Mouse (Mus musculus) kidney, embryonic 15.5 days (tissue): ENCODE results near the gene Adcyap1r1. TPM values are rescaled to one million over a fixed set of nuclear protein-coding genes. Genes with fewer than 3 reads are reported as not detected.

Experiments used
- ATAC-seq: fragments of 200-750 bp; cut with Nextera tagmentation; replicated peaks from 2 replicates; pipeline ENCODE4 v1.8.0; 2017; ENCODE audit warnings: moderate TSS enrichment; ENCODE audit not compliant: low FRiP score
- H3K27ac ChIP-seq: fragments of 300-500 bp; sonication (generic); 2 replicates; pipeline ENCODE4 v1.5.1; 2015; ENCODE audit warnings: mild to moderate bottlenecking, inconsistent platforms
- H3K27me3 ChIP-seq: fragments of 300-500 bp; sonication (generic); 2 replicates; pipeline ENCODE4 v1.6.1; 2015; ENCODE audit warnings: inconsistent platforms
- H3K36me3 ChIP-seq: fragments of 300-500 bp; sonication (generic); 2 replicates; pipeline ENCODE4 v1.6.1; 2015; ENCODE audit warnings: inconsistent platforms
- H3K4me1 ChIP-seq: fragments of 300-500 bp; sonication (generic); 2 replicates; pipeline ENCODE4 v1.6.1; 2015; ENCODE audit warnings: inconsistent platforms
- H3K4me2 ChIP-seq: fragments of 300-500 bp; sonication (generic); 2 replicates; pipeline ENCODE4 v1.6.1; 2015; ENCODE audit warnings: moderate library complexity, mild to moderate bottlenecking, inconsistent platforms
- H3K4me3 ChIP-seq: fragments of 300-500 bp; sonication (generic); replicated peaks from 2 replicates; pipeline ENCODE4 v1.5.1; 2015; ENCODE audit warnings: mild to moderate bottlenecking, inconsistent platforms
- H3K9ac ChIP-seq: fragments of 300-500 bp; sonication (generic); 2 replicates; pipeline ENCODE4 v1.6.1; 2015; ENCODE audit warnings: mild to moderate bottlenecking, inconsistent platforms
- H3K9me3 ChIP-seq: fragments of 300-500 bp; sonication (generic); replicated peaks from 2 replicates; pipeline ENCODE4 v1.6.1; 2016; ENCODE audit warnings: inconsistent platforms
- WGBS: fragments of 180-500 bp; shearing (Covaris S2); methylation state at CpG from one replicate; pipeline ENCODE4 v1.1.7; 2015; ENCODE audit warnings: mixed read lengths; 5-methylcytosine and 5-hydroxymethylcytosine counted together
- polyA plus RNA-seq: library from polyadenylated mRNA; unstranded; fragments of >200 nt; fragmentation: Nextera tagmentation; extraction: Ambion mirVana; gene quantifications from 2 replicates; pipeline ENCODE4 v1.2.1, GENCODE M21; 2015

Gene Adcyap1r1
- polyA plus RNA-seq, 1 experiment from 2014 or later: 3.1 TPM

DNA sequence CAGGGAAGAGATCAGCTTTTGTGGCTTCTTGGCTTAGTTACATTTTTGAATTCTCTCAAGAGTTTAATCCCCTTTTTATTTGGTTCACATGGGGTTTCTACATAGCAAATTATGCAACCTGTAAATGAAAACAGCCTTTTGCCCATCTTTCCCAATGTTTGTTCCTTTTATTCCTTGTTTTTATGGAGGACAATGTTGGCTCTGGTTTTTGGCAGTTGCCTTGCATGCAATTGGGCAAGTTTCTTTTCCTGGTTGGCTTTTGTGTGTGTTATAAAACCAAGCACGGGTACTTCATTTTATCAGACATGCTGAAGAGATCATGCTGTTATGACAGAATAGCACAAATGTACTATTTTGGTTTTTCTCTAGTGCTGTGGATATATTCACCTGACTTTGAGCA is 30.7 kb downstream of the Adcyap1r1 start:
- no peaks in the 10 kb centered on the region for H3K36me3 ChIP-seq
- no peaks in the 10 kb centered on the region for H3K9me3 ChIP-seq
- no peak overlapping the region for H3K9ac ChIP-seq
- H3K27me3 ChIP-seq: no peaks in the 10 kb centered on the region
- H3K4me2 ChIP-seq: no peak overlapping the region
- no peak overlapping the region for H3K27ac ChIP-seq
- 86% methylated on average over 1 of the region's 1 CpGs for WGBS
- no peak overlapping the region for H3K4me3 ChIP-seq
- peaks cover 3% of the 10 kb centered on the region; the same call in 1 of the 2 replicates for H3K4me1 ChIP-seq
- no peak for ATAC-seq

DNA sequence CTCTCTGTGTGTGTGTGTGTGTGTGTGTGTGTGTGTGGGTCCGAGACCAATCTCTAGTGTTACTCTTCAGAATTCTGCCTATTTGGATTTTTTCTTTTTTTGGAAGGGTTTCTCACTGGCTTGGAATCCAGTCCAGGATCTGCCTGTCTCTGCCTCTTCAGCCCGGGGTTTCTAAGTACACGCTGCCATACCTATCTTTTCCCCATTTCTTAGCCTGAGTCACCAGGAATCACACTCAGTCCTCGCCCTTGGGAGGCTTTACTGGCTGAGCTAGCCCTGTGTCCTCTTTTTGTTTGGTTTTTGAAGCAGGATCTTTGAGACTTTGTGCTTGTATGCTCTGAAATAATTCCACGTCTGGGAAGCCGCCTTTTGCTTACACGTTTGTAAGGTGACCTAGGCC is 31.6 kb downstream of the Adcyap1r1 start:
- H3K36me3 ChIP-seq: no peaks in the 10 kb centered on the region
- 81% methylated on average over 7 of the region's 7 CpGs for WGBS
- H3K27ac ChIP-seq: no peak overlapping the region

DNA sequence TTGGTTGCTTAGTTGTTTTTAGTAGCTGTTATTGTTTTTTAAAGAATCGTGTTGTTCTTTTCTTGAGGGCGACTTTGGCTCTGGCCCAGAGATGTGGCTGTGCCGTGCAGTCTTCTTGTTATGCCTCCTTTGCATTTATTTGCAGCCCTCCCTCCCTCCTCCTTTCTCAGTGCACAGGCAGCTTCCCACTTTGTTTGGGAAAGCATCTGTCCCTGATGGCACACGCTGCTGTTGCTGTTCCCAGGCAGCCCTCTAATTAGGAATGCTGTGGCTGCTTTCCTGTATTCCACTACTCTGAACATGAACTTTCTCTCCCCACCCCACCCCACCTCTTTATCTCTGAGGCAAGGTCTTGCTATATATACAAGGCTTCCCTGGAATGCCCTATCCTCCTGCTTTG is 32.4 kb downstream of the Adcyap1r1 start:
- Histone ChIP-seq H3K36me3 (no peaks in the 10 kb centered on the region), H3K27ac (no peak overlapping the region)
- WGBS: 49% methylated on average over 4 of the region's 4 CpGs

More for the DNA sequence above, 31.6 kb downstream of the Adcyap1r1 start:
- ATAC-seq: no peak
- H3K4me3 ChIP-seq: no peak overlapping the region
- no peak overlapping the region for H3K4me2 ChIP-seq
- H3K9me3 ChIP-seq: no peaks in the 10 kb centered on the region
- H3K9ac ChIP-seq: no peak overlapping the region
- H3K4me1 ChIP-seq: peaks cover 9% of the 10 kb centered on the region; the same call in 1 of the 2 replicates
- no peaks in the 10 kb centered on the region for H3K27me3 ChIP-seq

DNA sequence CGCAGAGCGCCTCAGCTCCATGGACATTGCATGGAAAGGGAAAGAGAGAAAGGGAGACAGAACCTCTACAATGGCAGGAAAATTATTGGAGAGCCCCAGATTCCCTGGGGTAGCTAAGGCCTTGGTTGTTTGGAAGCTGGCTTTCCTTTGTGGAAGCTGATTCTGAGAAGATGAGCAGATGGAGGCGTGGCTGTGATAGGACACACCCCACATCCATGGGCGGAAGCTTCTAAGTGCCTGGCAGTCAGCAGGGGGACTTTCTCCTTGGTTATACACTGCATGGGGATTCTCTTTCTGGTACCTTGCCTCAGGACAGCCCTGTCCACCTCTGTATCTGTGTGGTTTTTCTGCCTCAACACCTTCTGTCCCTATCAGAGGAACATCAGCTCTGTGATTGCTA is 33.4 kb downstream of the Adcyap1r1 start:
- no peak for ATAC-seq
- H3K27me3 ChIP-seq: no peaks in the 10 kb centered on the region
- no peak overlapping the region for H3K4me3 ChIP-seq
- H3K36me3 ChIP-seq: no peaks in the 10 kb centered on the region
- H3K27ac ChIP-seq: no peak overlapping the region
- H3K9ac ChIP-seq: no peak overlapping the region
- H3K4me1 ChIP-seq: peaks cover 9% of the 10 kb centered on the region; the same call in 1 of the 2 replicates
- H3K9me3 ChIP-seq: no peaks in the 10 kb centered on the region
- WGBS: 64% methylated on average over 4 of the region's 4 CpGs
- no peak overlapping the region for H3K4me2 ChIP-seq

More for the DNA sequence above, 32.4 kb downstream of the Adcyap1r1 start:
- Histone ChIP-seq H3K4me1 (peaks cover 9% of the 10 kb centered on the region; the same call in 1 of the 2 replicates), H3K4me2 (no peak overlapping the region), H3K4me3 (no peak overlapping the region), H3K9ac (no peak overlapping the region), H3K9me3 (no peaks in the 10 kb centered on the region), H3K27me3 (no peaks in the 10 kb centered on the region)
- ATAC-seq: no peak

DNA sequence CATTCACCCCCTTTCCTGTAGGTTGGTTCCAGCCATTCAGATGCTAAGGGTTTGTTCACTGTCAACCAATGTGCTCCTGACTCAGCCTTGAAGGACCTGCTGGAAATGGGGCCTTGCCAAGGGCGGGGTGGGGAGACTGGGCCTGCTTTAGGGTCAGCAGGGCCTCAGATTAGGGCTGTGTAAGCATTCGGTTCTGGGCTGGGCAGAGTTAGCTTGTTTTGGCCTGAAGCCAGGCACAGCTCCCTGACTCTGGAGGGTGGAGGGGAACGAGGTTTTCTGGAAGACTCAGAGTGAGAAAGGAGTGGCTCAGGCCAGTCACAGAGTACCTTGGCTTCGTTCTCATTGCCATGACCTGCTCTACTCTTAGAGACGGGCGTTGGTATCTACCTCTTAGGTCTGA is 35.9 kb downstream of the Adcyap1r1 start:
- no peaks in the 10 kb centered on the region for H3K9me3 ChIP-seq
- peak; percentile 73 for ATAC-seq
- 51% methylated on average over 6 of the region's 6 CpGs for WGBS

DNA sequence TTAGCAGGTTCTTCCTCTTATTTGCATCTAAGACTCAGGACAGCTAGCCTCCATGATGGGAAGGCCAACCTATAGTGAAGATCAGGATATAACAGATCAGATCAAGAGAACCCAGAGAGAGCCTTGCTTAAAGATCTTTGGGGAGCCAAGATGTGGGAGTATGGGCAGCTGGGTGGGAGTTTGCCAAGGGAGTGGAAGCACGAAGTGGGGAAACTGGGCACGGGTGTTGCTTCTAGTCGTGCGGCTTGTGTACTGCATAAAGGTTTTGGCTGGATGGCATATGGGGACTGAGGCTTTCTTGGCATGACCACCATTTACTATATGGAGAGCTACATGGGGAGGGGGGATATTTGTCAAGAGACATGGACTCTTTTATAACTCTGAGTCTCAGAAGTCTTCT is 44.4 kb downstream of the Adcyap1r1 start:
- Histone ChIP-seq H3K9me3 (no peaks in the 10 kb centered on the region), H3K4me2 (no peak overlapping the region), H3K4me3 (no peak overlapping the region), H3K27ac (no peak overlapping the region), H3K36me3 (no peaks in the 10 kb centered on the region), H3K27me3 (no peaks in the 10 kb centered on the region), H3K4me1 (no peaks in the 10 kb centered on the region), H3K9ac (no peak overlapping the region)
- ATAC-seq: no peak
- 94% methylated on average over 4 of the region's 4 CpGs for WGBS

More for the DNA sequence above, 35.9 kb downstream of the Adcyap1r1 start:
- Histone ChIP-seq H3K4me1 (peaks cover 9% of the 10 kb centered on the region; the same call in 1 of the 2 replicates), H3K4me2 (no peak overlapping the region), H3K4me3 (no peak overlapping the region), H3K9ac (no peak overlapping the region), H3K27ac (no peak overlapping the region), H3K27me3 (no peaks in the 10 kb centered on the region), H3K36me3 (no peaks in the 10 kb centered on the region)

DNA sequence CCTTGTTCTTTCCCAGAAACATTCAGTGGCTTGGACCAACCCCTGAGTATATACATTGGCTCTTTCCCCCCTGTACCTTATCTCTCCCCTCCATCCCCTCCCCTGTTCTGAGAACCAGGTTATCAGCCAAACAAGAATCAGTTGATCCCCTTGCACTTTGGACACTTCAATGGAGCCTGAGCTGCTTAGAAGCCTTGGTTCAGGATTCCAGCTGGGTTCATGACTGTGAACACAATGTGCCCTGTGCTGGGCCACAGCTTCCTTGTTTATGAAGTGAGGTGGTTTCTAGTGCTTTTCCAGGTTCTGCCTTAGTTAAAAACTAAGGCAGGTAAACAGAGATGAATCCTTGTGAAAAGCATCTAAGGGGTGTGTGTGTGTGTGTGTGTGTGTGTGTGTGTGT is 47.0 kb downstream of the Adcyap1r1 start:
- Histone ChIP-seq H3K27ac (no peak overlapping the region), H3K9me3 (no peaks in the 10 kb centered on the region), H3K4me1 (no peaks in the 10 kb centered on the region), H3K4me3 (no peak overlapping the region), H3K36me3 (no peaks in the 10 kb centered on the region), H3K9ac (no peak overlapping the region), H3K27me3 (no peaks in the 10 kb centered on the region), H3K4me2 (no peak overlapping the region)
- ATAC-seq: no peak

DNA sequence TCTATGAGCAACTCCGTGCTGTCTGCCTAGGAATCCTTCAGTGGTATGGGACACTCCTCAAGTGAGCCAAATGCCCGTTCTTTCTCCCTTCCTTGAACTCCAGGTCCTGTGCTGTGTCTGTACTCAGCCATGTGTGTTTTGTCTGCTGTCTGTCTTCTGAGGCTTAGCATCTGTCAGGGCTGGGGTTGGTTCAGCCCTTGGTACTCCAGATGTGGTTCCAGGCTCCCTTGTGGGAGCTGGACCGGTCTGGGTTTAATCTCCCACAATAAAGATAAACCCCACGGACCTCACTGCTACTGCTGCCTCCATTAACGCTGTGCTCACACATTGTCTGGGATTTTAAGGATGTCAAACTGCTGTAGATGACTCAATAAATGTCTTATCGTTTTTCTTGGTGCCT is 49.3 kb downstream of the Adcyap1r1 start:
- Histone ChIP-seq H3K27ac (no peak overlapping the region), H3K9ac (no peak overlapping the region), H3K9me3 (no peaks in the 10 kb centered on the region), H3K4me1 (no peaks in the 10 kb centered on the region), H3K36me3 (no peaks in the 10 kb centered on the region), H3K4me3 (no peak overlapping the region), H3K4me2 (no peak overlapping the region), H3K27me3 (no peaks in the 10 kb centered on the region)
- 45% methylated on average over 6 of the region's 6 CpGs for WGBS
- ATAC-seq: no peak

DNA sequence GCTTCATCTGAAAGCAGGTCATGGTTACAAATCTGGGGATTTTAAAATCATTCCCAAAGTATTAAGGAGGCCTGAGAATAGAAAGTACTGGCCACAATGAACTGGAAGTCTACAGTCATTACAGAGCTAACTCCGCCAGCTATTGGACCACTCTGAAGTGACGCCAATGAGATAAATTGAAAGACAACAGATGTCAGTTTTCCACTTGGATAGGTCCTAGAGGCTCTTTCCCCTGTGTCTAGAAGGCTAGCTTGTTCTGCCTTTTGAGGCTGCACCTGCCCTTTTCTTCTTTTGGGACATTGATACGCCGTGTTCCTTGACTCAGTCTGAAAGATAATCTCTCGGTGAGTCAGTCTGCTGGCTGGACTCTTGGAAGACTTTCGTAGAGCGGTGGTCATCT is 50.5 kb downstream of the Adcyap1r1 start:
- H3K4me1 ChIP-seq: no peaks in the 10 kb centered on the region
- H3K9me3 ChIP-seq: no peaks in the 10 kb centered on the region
- no peaks in the 10 kb centered on the region for H3K36me3 ChIP-seq
- no peaks in the 10 kb centered on the region for H3K27me3 ChIP-seq
- no peak overlapping the region for H3K4me2 ChIP-seq
- 90% methylated on average over 7 of the region's 7 CpGs for WGBS
- no peak overlapping the region for H3K9ac ChIP-seq
- no peak overlapping the region for H3K4me3 ChIP-seq
- no peak for ATAC-seq
- no peak overlapping the region for H3K27ac ChIP-seq

DNA sequence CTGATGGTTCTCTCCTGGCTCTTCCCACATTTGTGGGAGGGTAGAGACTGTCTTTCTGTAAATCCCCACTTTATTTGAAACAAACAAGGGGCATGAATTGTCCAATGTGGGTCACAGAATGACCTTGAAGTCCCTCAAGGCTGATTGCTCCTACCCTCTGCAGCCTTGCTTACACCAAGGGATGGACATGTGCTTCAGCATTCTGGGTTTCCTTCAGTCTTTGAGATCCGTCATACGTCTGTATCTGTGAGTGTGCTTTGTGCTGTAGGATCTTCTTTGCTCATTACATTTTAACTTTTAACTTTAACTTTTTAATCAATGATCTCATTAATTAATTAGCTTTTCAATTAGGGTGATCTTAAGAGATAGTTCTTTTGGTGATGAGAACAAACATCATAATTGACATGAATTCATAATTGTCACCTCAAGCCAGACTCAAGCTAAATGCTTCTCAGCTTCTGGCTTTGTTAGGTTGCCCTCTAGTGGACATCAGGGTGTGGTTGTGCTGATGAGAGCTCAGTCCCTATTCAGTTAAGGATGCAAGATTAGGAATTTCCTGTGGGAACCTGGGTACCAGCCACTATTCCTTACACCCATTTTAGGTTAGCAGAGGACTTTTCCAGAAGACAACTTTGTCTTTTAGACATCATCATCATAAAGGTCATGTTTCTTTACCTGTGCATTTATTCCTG is 53.2 kb downstream of the Adcyap1r1 start:
- H3K9ac ChIP-seq: no peak overlapping the region
- H3K4me3 ChIP-seq: no peak overlapping the region
- WGBS: 91% methylated on average over 2 of the region's 2 CpGs
- no peak overlapping the region for H3K4me2 ChIP-seq
- ATAC-seq: no peak
- no peaks in the 10 kb centered on the region for H3K9me3 ChIP-seq
- no peak overlapping the region for H3K27ac ChIP-seq
- no peaks in the 10 kb centered on the region for H3K27me3 ChIP-seq
- no peaks in the 10 kb centered on the region for H3K36me3 ChIP-seq
- no peaks in the 10 kb centered on the region for H3K4me1 ChIP-seq

DNA sequence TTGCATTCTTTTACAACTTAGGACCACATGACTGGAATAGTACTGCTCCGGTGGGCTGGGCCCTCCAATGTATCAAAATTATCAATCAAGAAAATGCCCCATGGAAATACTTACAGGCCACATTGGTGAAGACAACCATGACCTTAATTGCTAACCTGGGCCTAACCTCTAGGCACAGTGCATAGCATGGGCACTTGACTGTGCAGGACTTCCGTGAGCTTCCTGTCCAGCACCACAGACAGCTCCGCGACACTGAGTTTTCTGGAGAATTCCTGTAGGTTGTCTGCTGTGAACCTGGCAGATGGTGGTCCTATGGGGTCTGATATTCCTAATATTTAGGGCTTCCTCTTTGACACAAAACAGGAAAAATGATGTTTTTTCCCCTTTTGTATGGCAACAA is 54.7 kb downstream of the Adcyap1r1 start:
- no peak overlapping the region for H3K9ac ChIP-seq
- ATAC-seq: no peak
- H3K27me3 ChIP-seq: no peaks in the 10 kb centered on the region
- H3K27ac ChIP-seq: no peak overlapping the region
- 76% methylated on average over 4 of the region's 4 CpGs for WGBS
- 0 out of 2 replicates have a peak, but pooled peaks cover 3% of the 10 kb centered on the region for H3K4me1 ChIP-seq
- no peaks in the 10 kb centered on the region for H3K36me3 ChIP-seq
- H3K9me3 ChIP-seq: no peaks in the 10 kb centered on the region
- no peak overlapping the region for H3K4me2 ChIP-seq
- H3K4me3 ChIP-seq: no peak overlapping the region

DNA sequence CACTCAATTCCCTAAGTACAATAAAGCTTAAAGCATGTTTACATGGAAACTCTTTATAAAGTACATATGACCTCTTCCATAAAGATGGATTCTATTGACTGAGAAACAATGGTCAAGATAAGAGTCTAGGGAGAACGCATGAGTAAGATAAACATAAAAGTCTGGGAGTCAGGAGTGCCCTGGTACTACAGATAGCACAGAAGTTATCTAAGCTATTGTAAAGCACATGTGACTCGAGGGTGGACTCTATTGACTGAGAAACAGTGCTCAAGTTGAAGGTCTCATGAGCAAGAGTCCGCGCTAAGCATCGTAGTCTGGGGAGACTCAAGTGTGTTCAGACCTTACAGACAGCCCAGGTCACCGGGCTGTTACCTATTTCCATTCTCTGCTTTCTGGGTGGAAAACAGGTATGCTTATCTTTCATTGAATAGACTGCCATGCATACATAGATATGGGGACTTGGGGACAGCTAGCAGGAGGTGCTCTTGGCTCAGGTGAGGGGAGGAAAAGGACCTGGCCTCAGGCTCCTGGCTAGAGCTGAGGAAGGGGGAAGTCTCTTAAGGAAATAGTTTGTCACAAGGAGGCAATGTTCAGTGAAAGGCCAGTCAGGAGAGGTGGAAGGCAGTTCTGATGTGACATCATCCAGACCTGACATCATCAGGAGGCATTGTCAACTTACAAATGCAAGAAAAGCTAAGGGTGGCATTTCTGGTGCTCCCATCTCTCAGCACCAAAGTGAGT is 57.5 kb downstream of the Adcyap1r1 start:
- H3K4me3 ChIP-seq: no peak overlapping the region
- H3K36me3 ChIP-seq: no peaks in the 10 kb centered on the region
- no peaks in the 10 kb centered on the region for H3K27me3 ChIP-seq
- H3K27ac ChIP-seq: no peak overlapping the region
- H3K4me1 ChIP-seq: 0 out of 2 replicates have a peak, but pooled peaks cover 3% of the 10 kb centered on the region
- no peaks in the 10 kb centered on the region for H3K9me3 ChIP-seq
- no peak overlapping the region for H3K4me2 ChIP-seq
- 81% methylated on average over 6 of the region's 6 CpGs for WGBS
- H3K9ac ChIP-seq: no peak overlapping the region
- ATAC-seq: no peak
